Mouse (Mus musculus) neural tube, embryonic 10.5 days (tissue): ENCODE data around the gene 2310061I04Rik.

Experiments used
- DNase-seq: peaks from one replicate; pipeline ENCODE4 v3.0.0-alpha.2; 2017; ENCODE audit warnings: low spot score; ENCODE audit errors: extremely low spot score

2310061I04Rik gene

DNA sequence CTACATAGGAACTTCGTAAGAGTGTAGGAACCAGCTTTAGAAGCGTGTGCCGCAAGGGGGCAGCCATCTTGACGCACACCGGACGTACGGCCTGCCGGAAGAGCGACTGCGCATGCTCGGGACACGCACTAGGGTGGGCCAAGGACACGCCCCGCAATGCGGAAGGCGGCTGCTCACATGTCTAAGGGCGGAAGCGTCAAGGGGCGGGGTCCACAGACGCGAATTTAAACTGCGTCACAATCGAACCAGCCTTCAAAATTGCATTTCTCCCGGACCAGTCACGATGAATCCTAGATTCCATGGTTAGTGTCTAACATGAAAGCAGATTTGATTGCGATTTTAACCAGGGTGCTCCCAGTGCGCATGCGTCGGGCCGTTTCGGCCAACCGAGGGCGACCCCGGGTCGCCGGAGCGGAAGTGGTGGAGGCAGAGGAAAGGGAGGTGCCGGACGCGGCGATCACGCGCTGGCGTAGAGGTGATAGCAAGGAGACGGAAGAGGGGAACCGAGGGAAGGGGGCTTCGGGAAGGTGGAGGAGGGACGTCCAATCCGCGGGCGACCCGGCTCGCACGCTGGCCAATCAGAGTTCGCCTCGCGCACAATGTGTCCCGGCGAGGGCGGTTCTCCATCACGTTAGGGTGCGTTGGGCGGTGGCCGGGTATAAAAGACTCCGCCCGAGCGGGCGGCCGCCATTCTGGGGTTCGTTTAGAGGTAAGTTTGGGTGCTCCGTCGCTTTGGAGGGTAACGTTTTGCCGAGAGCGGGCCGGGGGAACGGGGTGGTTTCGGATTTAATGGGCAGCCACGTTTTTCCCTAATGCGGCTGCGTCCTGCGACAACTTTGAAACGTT lies 19.3 kb upstream of the 2310061I04Rik start, which contains the start of the genes Mrps18b and Ppp1r10:
Gene Mrps18b (minus strand): TSS at position 93 of the 846 bp plus-strand sequence.
Gene Ppp1r10 (plus strand): TSS at position 138 of the 846 bp plus-strand sequence.
- peak; percentile 98 for DNase-seq

DNA sequence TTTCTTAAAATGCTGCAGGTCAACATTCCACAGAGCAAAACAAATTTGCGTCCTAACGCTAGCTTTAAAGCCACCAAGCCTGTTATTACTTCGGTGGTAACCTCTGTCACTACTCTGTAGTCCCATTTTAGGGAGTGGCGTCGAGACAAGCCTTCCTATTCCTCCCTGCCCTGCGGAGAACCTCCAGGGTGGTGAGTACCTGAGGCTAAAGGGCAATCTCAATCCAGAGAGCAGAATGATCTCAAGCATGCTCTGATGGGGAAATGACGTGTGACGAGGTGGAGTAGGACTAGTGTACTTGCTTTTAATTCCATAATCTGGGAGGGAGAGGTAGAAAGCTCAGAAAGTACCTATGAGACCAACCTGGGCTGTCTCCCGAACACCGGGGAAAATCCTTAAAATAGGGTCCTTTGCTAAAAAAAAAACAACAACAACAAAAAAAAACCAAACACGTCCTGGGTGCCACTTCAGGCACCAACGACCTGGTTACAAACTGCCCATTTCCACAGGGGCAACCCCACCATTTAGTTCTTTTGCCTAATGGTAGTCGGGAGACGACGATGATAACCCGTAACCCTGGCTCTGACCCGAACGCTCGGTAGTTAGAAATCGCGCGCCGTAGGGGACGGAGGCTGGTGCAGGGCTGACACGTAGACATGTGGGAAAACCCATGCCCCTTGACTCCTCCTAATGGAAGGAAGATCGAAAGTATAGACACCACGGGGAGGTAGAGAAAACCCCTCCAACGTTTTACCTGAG lies 18.5 kb upstream of the 2310061I04Rik start:
- no peak for DNase-seq

DNA sequence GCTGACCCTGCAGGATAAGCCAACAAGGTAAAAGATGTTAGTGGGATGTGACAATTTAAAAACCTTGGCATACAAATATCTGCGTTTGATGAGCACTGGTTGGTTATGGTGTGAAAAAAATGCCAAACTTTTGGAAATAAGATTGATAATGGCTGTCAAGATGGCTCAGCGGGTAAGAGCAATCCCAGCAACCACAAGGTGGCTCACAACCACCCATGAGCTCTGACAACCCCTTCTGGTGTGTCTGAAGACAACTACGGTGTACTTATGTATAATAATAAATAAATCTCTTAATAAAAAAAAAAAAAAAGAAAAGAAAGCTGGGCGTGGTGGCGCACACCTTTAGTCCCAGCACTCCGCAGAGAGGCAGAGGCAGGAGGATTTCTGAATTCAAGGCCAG lies 17.7 kb upstream of the 2310061I04Rik start:
- DNase-seq = no peak

DNA sequence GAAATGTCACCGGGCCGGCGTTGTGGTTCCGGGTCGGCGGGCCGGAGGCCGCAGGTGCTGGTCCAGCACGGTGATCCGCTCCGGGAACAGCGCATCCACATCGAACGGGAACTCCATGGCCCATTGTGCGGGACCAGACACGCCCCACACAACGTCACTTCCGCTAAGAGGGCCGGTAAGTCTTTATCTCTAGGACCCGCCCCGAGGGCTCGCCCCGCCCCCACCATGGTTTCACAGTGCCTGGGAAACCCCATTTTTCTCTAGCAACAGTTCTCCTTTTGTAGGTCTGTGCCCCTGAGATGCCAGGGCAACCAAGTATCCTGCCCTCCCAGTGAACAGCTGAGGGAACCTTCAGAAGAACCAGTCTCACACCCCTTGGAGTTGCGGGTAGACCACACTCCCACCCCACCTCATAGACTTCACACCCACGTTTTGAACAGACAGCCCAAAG lies 12.7 kb upstream of the 2310061I04Rik start, which contains the start of gene Atat1:
Gene Atat1 (minus strand): TSS at position 157 of the 451 bp plus-strand sequence.
- DNase-seq = peak; percentile 97

DNA sequence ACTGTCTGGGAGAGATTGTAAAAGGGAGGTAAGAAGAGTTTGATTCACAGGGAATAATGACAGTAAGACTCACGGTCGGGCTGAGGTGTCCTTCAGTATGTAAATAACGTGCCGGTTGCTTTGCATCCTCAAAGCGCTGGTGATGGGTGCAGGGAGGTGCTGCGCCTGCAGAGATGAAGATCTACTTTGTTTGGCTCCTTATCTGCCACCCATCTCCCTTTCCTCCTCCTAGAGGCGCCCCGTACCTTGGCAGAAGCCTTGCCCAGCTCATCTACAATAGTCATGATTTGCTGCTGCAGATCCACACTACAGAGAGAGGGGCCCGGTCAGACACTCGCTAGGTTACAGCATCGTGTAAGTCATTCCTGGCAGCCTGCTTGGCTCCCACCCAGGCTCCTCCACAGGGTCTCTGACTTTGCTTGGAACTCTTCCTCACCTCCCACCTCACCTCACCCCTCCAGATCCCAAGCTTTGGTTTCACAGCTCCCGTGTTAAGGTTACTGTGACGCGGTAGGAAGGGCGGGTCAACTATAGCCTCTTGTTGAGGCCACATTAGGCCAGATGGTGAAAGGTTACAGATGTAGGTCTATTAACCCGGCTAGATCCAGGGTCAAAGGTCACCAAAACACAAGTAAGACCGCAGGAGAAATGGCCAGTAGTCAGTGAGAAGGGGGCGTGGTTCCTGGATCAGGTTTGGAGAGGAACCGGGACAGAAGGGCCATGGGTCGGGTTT lies 12.1 kb upstream of the 2310061I04Rik start:
- no peak for DNase-seq

DNA sequence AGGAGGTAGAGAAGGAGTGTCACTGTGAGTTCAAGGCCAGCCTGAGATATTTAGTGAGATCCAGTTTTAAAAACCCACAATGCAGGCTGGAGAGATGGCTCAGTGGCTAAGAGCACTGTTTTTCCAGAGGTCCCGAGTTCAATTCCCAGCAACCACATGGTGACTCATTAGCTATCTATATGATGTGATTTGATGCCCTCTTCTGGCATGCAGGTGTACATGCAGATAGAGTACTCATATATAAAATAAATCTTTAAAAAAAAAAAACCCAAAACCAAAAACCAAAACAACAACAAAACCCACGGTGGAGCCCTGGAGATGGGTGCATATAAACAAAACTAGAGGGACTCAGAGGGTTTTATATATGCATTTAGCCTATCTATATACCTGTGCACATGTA lies 10.4 kb upstream of the 2310061I04Rik start:
- no peak for DNase-seq

DNA sequence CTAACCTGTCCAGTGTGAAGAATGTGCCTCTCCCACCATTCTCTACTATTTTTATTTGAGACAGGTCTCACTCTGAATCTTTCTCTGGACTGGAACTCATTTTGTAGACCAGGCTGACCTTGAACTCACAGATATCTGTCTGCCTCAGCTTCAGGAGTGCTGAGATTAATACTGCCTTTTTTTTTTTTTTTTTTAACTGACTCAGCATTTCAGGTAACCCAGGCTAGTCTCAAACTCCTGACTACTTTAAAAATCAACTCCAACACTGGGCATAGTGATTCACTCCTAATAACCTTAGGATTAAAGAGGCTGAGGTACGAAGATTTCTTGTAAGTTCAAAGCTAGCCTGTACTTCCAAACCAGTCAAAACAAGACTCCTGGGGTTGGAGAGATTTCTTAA lies 8.4 kb upstream of the 2310061I04Rik start:
- DNase-seq = no peak

DNA sequence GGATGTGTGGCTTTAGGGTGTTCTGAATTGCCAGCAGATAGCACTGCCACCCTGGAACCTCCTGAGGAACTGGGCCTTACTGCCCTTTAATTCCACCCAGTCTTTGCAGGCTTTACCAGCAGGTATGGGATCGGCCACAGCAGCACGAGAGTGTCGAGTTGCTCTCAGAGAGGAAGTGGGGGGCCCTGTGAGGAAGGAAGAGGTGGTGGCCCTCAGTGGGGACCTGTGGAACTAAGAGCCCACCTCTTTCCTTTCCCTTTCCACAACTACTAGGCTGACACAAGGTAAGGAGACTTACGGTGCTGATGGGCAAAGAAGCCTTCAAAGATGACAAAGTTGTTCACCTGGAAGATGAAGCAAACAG lies 6.7 kb upstream of the 2310061I04Rik start:
- no peak for DNase-seq

DNA sequence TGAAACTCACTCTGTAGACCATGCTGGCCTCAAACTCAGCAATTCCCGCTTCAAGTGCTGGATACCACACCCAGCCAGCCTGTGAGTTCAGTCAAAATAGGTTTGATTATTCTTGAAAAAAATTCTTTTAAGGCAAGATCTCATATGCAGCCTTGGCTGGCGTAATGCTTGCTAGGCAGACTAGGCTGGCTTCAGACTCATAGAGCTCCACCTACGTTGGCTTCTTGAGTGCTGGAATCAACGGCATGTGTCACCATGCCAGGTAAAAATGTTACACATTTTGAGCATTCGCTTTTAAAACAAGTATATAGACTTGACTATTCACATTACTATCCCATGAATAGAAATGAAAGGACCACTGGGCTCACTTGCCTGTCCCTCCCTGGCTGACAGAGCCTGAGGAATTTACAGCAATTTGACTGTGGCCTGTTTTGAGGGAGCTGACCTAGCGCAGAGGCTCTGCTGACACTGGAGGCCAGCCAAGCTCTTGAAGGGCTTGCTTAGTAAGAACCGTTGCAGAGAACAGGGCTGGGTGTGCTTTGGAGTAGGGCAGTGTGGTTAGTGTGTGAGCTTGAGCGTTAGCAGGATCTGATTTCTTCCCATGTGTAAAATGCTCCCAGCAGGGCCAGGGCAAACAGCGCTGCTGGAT lies 6.2 kb upstream of the 2310061I04Rik start:
- DNase-seq = no peak

DNA sequence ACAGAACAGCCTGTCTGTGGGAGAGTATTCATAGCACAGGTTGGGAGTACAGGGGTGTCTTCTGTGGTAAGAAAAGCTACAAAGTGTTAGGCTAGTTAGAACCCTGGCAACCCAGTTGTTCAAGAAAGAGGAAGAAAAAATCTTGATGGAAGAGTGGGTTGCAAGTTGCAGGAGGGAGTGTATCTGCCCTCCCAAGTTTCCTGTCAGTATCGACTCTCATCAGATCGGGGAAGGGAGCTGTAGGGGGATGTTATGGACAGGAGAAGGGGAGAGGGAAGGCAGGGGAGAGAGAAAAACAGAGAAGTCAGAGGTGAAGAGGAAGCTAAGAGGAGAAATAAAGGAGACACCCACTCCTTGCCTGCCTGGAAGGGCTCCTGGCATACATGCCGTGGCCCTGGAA lies 3.4 kb upstream of the 2310061I04Rik start:
- no peak for DNase-seq

DNA sequence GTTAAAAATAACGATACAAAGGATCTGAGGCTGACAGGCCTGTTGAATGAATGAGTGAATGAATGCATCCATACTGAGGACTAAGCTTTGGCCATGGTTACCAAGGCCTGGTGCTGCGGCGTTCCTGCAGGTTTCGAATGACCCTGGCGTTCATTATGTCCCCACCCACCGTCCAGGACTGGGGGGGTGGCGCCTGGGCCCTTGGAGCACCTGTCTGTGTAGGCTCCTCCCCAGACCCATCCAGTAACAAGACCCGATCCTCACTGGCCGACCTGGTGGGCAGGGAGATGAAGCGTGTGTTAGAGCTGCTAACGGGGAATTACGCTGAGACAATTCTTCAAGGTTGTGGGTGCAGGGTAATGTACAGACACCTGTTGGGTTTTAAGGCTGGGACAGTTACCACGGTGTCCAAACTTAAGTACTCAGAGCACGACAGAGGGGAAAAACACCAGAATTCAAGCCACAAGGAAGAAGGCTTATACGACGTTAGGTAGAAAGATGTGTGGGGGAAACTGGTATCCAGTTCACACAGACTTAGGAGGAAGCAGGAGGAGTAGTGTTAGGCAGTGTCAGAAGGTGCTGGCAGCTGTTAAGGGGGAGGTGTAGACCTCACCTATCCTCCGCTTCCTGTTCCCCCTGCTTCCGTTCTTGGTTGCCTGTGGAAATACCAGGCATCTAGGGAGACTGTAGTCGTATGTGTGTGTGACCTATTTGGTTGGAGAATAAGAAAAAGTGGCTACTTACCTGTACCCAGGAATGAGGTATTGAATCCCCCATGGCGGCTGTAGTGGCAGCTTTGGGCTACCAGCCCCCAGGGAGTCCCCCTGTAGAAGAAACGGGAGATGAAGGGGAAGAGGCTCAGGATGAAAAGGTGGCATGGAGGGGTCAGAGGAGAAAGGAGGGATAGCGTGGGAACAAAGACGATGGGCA lies 678 bp upstream of the 2310061I04Rik start:
- no peak for DNase-seq

DNA sequence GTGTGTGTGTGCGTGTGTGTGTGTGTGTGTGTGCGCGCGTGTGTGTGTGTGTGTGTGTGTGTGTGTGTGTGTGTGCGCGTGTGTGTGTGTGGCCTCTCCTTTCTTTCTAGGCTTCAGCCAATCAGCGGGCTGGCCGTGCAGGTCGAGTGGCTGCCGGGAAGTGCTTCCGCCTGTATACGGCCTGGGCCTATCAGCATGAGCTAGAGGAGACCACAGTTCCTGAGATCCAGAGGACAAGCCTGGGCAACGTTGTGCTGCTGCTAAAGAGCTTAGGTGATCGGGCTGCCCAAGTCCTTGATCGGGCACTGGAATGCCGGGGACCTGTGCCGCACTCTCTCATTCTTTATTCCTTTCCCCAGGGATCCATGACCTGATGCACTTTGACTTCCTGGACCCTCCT lies 9.5 kb downstream of the 2310061I04Rik start:
- no peak for DNase-seq

DNA sequence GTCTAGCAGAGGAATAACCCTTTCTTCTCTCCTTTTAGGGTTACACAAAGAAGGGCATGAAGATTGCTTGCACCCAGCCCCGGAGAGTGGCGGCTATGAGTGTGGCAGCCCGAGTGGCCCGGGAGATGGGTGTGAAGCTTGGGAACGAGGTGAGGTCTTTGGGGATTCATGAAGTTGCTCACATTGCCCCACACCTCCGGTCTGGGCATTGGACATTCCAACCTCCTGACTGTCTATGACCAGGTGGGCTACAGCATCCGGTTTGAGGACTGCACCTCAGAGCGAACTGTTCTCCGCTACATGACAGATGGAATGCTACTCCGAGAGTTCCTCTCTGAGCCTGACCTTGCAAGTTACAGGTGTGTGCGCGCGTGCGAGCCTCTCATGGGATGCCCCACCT lies 13.5 kb downstream of the 2310061I04Rik start:
- no peak for DNase-seq

DNA sequence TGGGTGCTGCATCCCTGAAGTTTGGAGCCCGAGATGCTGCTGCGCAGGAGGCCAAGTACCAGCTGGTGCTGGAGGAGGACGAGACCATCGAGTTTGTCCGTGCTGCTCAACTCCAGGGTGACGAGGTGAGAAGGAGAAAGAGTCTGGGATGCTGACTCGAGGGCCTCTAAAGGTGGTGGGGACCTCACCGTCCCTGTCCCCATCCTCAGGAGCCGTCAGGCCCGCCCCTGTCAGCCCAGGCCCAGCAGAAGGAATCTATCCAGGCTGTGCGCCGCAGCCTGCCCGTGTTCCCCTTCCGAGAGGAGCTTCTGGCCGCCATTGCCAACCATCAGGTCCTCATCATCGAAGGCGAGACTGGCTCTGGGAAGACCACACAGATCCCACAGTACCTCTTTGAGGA lies 14.3 kb downstream of the 2310061I04Rik start:
- no peak for DNase-seq

DNA sequence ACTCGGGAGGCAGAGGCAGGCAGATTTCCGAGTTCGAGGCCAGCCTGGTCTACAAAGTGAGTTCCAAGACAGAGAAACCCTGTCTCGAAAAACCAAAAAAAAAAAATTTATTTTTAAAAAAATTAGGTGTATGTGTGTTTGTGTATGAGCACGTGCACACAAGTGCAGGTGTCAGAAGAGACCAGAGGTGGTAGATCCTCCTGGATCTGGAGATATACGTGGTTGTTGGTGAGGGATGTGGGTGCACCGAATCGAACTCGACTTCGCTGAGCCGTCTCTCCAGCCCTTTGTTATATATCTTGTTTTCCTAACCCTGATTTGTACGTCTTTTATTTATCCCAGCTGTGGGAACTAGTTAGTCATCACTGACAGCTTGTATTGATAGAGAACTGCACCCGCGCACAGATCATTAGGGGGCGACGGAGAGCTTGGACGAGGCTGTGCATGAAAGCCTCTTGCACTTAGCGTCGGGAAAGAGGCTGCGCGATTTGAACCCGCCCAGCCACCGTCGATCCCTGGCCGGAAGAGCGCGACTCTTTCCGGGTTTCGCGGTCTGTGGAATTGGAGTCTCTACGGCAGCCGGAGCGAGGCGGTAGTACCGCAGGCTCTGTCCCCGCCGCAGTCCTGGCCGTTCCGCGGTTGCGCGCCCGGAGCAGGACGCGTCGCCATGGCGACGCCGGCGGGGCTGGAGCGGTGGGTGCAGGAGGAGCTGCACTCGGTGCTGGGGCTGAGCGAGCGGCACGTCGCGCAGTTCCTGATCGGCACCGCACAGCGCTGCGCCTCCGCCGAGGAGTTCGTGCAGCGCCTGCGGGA lies 17.8 kb downstream of the 2310061I04Rik start, which contains the start of gene Dhx16:
Gene Dhx16 (plus strand): TSS at position 575 of the 813 bp plus-strand sequence.
- peak; percentile 97 for DNase-seq

DNA sequence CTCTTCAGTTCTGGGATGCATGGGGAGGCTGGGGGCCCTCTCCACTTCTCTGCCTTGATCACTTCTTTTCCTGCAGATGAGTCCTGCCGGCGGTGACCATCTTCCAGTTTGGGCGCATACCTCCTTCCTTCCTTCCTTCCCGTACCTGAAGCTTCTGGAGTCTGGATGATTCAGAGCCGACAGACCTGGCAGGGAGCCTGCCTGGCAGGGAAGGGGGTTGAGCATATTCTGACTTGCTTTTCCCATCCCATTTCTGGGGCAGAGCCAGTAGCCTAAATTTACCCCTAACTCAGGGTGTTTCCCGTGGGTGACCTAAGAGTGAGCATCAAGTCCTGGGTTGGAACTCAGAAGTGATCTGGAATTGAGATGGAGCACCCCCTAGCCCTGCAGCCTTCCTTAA lies 22.5 kb downstream of the 2310061I04Rik start:
- DNase-seq = no peak

DNA sequence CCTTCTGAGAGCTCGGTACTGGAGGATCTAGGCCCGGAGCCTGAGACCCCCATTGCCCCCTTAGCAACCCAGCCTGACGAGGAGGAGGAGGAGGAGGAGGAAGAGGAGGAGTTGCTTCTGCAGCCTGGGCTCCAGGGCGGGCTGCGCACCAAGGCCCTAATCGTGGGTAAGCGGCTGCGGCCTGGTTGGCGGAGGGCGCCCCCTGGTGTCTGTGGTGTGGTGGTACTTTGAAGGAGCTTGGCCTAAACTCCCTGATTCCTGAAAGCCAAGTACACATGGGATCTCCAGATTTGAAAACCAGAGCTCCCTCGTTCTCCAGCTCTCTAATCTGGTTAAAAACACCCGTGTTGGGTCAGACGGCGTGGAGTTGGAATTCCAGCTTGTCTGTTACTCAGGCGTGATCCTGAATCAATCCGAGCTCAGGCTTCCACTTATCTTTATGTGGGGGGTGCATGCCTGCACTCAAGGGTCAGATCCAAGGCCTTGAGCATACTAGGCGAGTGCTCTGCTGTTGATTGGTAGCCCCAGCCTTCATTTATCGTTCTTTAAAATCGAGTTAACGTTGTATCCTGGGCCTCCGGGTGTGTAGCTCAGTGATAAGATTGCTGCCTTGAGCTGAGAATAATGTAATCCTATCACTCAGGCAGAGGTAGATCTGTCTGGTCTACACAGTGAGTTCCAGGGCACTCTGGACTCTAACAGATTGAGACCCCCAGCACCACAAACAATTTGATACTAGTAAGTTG lies 23.3 kb downstream of the 2310061I04Rik start:
- peak; percentile 88 for DNase-seq
